Mouse (Mus musculus) CH12.LX (cell line): ENCODE measurements around the gene Ntmt1. TPM values are rescaled to one million over a fixed set of nuclear protein-coding genes. Genes with fewer than 3 reads are reported as not detected.

Source experiments
- DNase-seq: peaks from one replicate; pipeline ENCODE4 v3.0.0-alpha.2; 2013; ENCODE audit errors: extremely low read depth
- H3K27ac ChIP-seq: 2 replicates; pipeline ENCODE4 v1.5.1; 2012; ENCODE audit warnings: low read depth, mild to moderate bottlenecking, control low read depth, moderate library complexity; ENCODE audit not compliant: insufficient read depth
- H3K27me3 ChIP-seq: replicated peaks from 2 replicates; pipeline ENCODE3; 2012; ENCODE audit warnings: inconsistent platforms
- H3K36me3 ChIP-seq, 2 experiments: replicated peaks in 1 of 2; 2 replicates each; pipeline versions ENCODE3 to v1.6.1; 2012; ENCODE audit warnings: inconsistent platforms in 1 of 2, low read length in 1 of 2, mild to moderate bottlenecking in 1 of 2, mixed read lengths in 1 of 2, moderate library complexity in 1 of 2; ENCODE audit not compliant: control insufficient read depth in 1 of 2, insufficient read depth in 1 of 2
- H3K4me1 ChIP-seq, 2 experiments: 2 replicates each; pipeline ENCODE4 v1.6.1; 2012; ENCODE audit warnings: inconsistent platforms in 1 of 2, moderate library complexity in 1 of 2; ENCODE audit not compliant: insufficient read depth in 2 of 2, control insufficient read depth in 1 of 2
- H3K4me2 ChIP-seq: 2 replicates; pipeline ENCODE4 v1.6.1; 2012; ENCODE audit warnings: low read depth, mild to moderate bottlenecking, control low read depth; ENCODE audit not compliant: poor library complexity, insufficient read depth, severe bottlenecking
- H3K4me3 ChIP-seq, 3 experiments: fragments of 150-350 bp in 1 of 3; sonication (generic) in 1 of 3; replicated peaks in 1 of 3; 2 replicates each; pipeline versions ENCODE3 to v1.5.1; 2011 to 2012; ENCODE audit warnings: low read depth in 2 of 3, low read length in 2 of 3, mild to moderate bottlenecking in 2 of 3, moderate library complexity in 2 of 3, control low read depth in 1 of 3, improper control_type of control experiment in 1 of 3, inconsistent platforms in 1 of 3, mixed read lengths in 1 of 3; ENCODE audit not compliant: poor library complexity in 1 of 3
- H3K79me2 ChIP-seq: replicated peaks from 2 replicates; pipeline ENCODE4 v1.6.1; 2012; ENCODE audit warnings: mild to moderate bottlenecking, moderate library complexity; ENCODE audit not compliant: control insufficient read depth, poor library complexity, insufficient read depth, severe bottlenecking; ENCODE audit errors: extremely low read depth
- H3K9ac ChIP-seq: 2 replicates; pipeline ENCODE4 v1.6.1; 2012; ENCODE audit warnings: low read depth, mild to moderate bottlenecking, control low read depth, moderate library complexity; ENCODE audit not compliant: insufficient read depth
- H3K9me3 ChIP-seq: replicated peaks from 2 replicates; pipeline ENCODE3; 2012; ENCODE audit warnings: low read length, inconsistent platforms, mixed read lengths
- CHD1 ChIP-seq: IDR thresholded peaks from 2 replicates; pipeline ENCODE4 v1.6.1; 2012; ENCODE audit warnings: low read depth, low read length, improper control_type of control experiment, inconsistent platforms
- GABPA ChIP-seq: IDR thresholded peaks from 2 replicates; pipeline ENCODE4 v1.6.1; 2012; ENCODE audit warnings: low read depth, low read length, improper control_type of control experiment, inconsistent platforms; ENCODE audit not compliant: insufficient replicate concordance
- IRF4 ChIP-seq: IDR thresholded peaks from 2 replicates; pipeline ENCODE4 v1.6.1; 2014; ENCODE audit warnings: low read depth, mild to moderate bottlenecking, inconsistent platforms, low read length, improper control_type of control experiment
- JUN ChIP-seq: IDR thresholded peaks from 2 replicates; pipeline ENCODE4 v1.6.1; 2011; ENCODE audit warnings: low read depth, mild to moderate bottlenecking, low read length, improper control_type of control experiment, moderate library complexity; ENCODE audit not compliant: insufficient read depth
- JUND ChIP-seq: conservative IDR thresholded peaks from 2 replicates; pipeline ENCODE4 v1.6.1; 2011; ENCODE audit warnings: low read depth, low read length, improper control_type of control experiment
- KAT2A ChIP-seq: IDR thresholded peaks from 2 replicates; pipeline ENCODE4 v1.6.1; 2012; ENCODE audit warnings: low read length, improper control_type of control experiment, inconsistent platforms; ENCODE audit not compliant: insufficient replicate concordance
- MAFK ChIP-seq: IDR thresholded peaks from 2 replicates; pipeline ENCODE4 v1.6.1; 2011; ENCODE audit warnings: low read length, improper control_type of control experiment; ENCODE audit not compliant: insufficient replicate concordance
- MAX ChIP-seq: IDR thresholded peaks from 2 replicates; pipeline ENCODE4 v1.6.1; 2011; ENCODE audit warnings: low read length, improper control_type of control experiment
- MXI1 ChIP-seq: IDR thresholded peaks from 2 replicates; pipeline ENCODE4 v1.6.1; 2011; ENCODE audit warnings: mild to moderate bottlenecking, low read depth, low read length, improper control_type of control experiment
- MYC ChIP-seq: IDR thresholded peaks from 2 replicates; pipeline ENCODE4 v1.6.1; 2011; ENCODE audit warnings: low read depth, mild to moderate bottlenecking, improper control_type of control experiment, low read length
- NELFE ChIP-seq: IDR thresholded peaks from 2 replicates; pipeline ENCODE4 v1.6.1; 2011; ENCODE audit warnings: low read depth, low read length, improper control_type of control experiment
- POLR2AphosphoS2 ChIP-seq: IDR thresholded peaks from 2 replicates; pipeline ENCODE4 v1.6.1; 2011; ENCODE audit warnings: low read depth, low read length, improper control_type of control experiment
- RCOR1 ChIP-seq: conservative IDR thresholded peaks from 2 replicates; pipeline ENCODE4 v1.6.1; 2012; ENCODE audit warnings: low read depth, mild to moderate bottlenecking, inconsistent platforms, low read length, improper control_type of control experiment
- SMC3 ChIP-seq: IDR thresholded peaks from 2 replicates; pipeline ENCODE4 v1.6.1; 2011; ENCODE audit warnings: low read depth, low read length, improper control_type of control experiment
- TBP ChIP-seq: conservative IDR thresholded peaks from 2 replicates; pipeline ENCODE4 v1.6.1; 2011; ENCODE audit warnings: low read depth, low read length, improper control_type of control experiment
- TCF12 ChIP-seq: IDR thresholded peaks from 2 replicates; pipeline ENCODE4 v1.6.1; 2014; ENCODE audit warnings: low read depth, mild to moderate bottlenecking, inconsistent platforms, low read length, improper control_type of control experiment
- UBTF ChIP-seq: IDR thresholded peaks from 2 replicates; pipeline ENCODE4 v1.6.1; 2012; ENCODE audit warnings: low read depth, mild to moderate bottlenecking, inconsistent platforms, low read length, improper control_type of control experiment, moderate library complexity
- USF1 ChIP-seq: IDR thresholded peaks from 2 replicates; pipeline ENCODE4 v1.6.1; 2014; ENCODE audit warnings: low read depth, mild to moderate bottlenecking, inconsistent platforms, low read length, improper control_type of control experiment
- USF2 ChIP-seq: conservative IDR thresholded peaks from 2 replicates; pipeline ENCODE4 v1.6.1; 2011; ENCODE audit warnings: low read depth, low read length, improper control_type of control experiment
- ZC3H11A ChIP-seq: IDR thresholded peaks from 2 replicates; pipeline ENCODE4 v1.6.1; 2012; ENCODE audit warnings: low read depth, mild to moderate bottlenecking, inconsistent platforms, low read length, improper control_type of control experiment
- ZKSCAN1 ChIP-seq: IDR thresholded peaks from 2 replicates; pipeline ENCODE4 v1.6.1; 2012; ENCODE audit warnings: low read depth, inconsistent platforms, low read length, improper control_type of control experiment, borderline replicate concordance
- ZMIZ1 ChIP-seq: IDR thresholded peaks from 2 replicates; pipeline ENCODE4 v1.6.1; 2012; ENCODE audit warnings: low read depth, mild to moderate bottlenecking, inconsistent platforms, low read length, improper control_type of control experiment
- ZNF384 ChIP-seq: IDR thresholded peaks from 2 replicates; pipeline ENCODE4 v1.6.1; 2012; ENCODE audit warnings: low read depth, low read length, improper control_type of control experiment, inconsistent platforms
- dilution Hi-C: fragments of 300-500 bp; cut with MboI; formaldehyde crosslinking; loops from 2 replicates; pipeline ENCODE4 v1.14.3; 2020; ENCODE audit warnings: low sequenced_read_pairs; ENCODE audit not compliant: extremely low pct_unique_long_range_greater_than_20kb, extremely low pct_ligation_motif_present
- in situ Hi-C: fragments of 300-500 bp; cut with MboI; formaldehyde crosslinking; loops from 3 replicates; pipeline ENCODE4 v1.14.3; 2019; ENCODE audit warnings: low sequenced_read_pairs, low pct_ligation_motif_present, low pct_unique_long_range_greater_than_20kb, mixed read lengths
- polyA plus RNA-seq: library from polyadenylated mRNA; unstranded; fragments of >175 nt; gene quantifications from 2 replicates; pipeline ENCODE4 v1.2.1, GENCODE M21; 2012; ENCODE audit warnings: low read depth; ENCODE audit not compliant: insufficient read length
- total RNA-seq, 2 experiments: library from RNA; depleted of rRNA; stranded (reverse); fragments of 300-350 nt in 1 of 2; fragments of >200 nt in 1 of 2; gene quantifications; 2 replicates each; pipeline ENCODE4 v1.2.3; 2012 to 2014

The Ntmt1 gene
- total and polyA plus RNA-seq, 3 experiments, result 43.3 to 66.1 (median 50.4) TPM

GRCm38 (mm10) chr2:30801067-30801852 is 6.4 kb upstream of the Ntmt1 start:
- DNase-seq, result no peak

GRCm38 (mm10) chr2:30803604-30804003 is 4.0 kb upstream of the Ntmt1 start, which contains the start of gene 1700001O22Rik:
TSS of gene 1700001O22Rik (minus strand) at chr2:30803661.
- no peak for TF ChIP-seq USF2
- TF ChIP-seq TCF12, result no peak
- TF ChIP-seq KAT2A, result no peak
- no peak for TF ChIP-seq MXI1
- TF ChIP-seq TBP, result no peak
- TF ChIP-seq NELFE, result no peak
- no peak for TF ChIP-seq MAFK
- no peak within 1 kb of the TSS for H3K27ac ChIP-seq

More at GRCm38 (mm10) chr2:30801067-30801852, 6.4 kb upstream of the Ntmt1 start:
- no peak for TF ChIP-seq ZC3H11A
- TF ChIP-seq POLR2AphosphoS2, result no peak
- TF ChIP-seq KAT2A, result no peak
- TF ChIP-seq ZNF384, result no peak
- no peak for TF ChIP-seq TBP
- TF ChIP-seq SMC3, result no peak
- no peak for TF ChIP-seq MAX
- TF ChIP-seq RCOR1, result no peak
- no peak for TF ChIP-seq NELFE
- TF ChIP-seq JUN, result no peak
- no peak for TF ChIP-seq IRF4
- TF ChIP-seq ZKSCAN1, result no peak
- TF ChIP-seq JUND, result no peak
- TF ChIP-seq MYC, result no peak
- TF ChIP-seq CHD1, result no peak
- TF ChIP-seq UBTF, result no peak
- no peak for TF ChIP-seq ZMIZ1
- no peak for TF ChIP-seq GABPA
- no peak for TF ChIP-seq USF1
- TF ChIP-seq, all 38 proteins: peak for 0
- no peak overlapping the region for H3K9ac ChIP-seq
- H3K4me1 ChIP-seq, result peaks cover under 1 to 7% of the 10 kb centered on the region in 2 experiments; a peak in 3 of 4 replicates
- H3K27me3 ChIP-seq, result peaks cover 70% of the 10 kb centered on the region
- no peak overlapping the region for H3K4me2 ChIP-seq
- H3K27ac ChIP-seq, result no peak overlapping the region
- H3K36me3 ChIP-seq, result no peaks in the 10 kb centered on the region
- dilution Hi-C loops, result no loop called here
- no peaks in the 10 kb centered on the region for H3K79me2 ChIP-seq
- H3K9me3 ChIP-seq, result peaks cover 4% of the 10 kb centered on the region
- no peak overlapping the region for H3K4me3 ChIP-seq
- in situ Hi-C loops, result no loop called here

More at GRCm38 (mm10) chr2:30803604-30804003, 4.0 kb upstream of the Ntmt1 start, which contains the start of gene 1700001O22Rik:
- Histone ChIP-seq H3K27me3 (peaks cover 53% of the 10 kb centered on the region), H3K4me1 (peaks cover 0 to 5% of the 10 kb centered on the region in 2 experiments; a peak in 1 of 4 replicates), H3K36me3 (no peaks in the 10 kb centered on the region), H3K4me3 (no peak within 1 kb of the TSS), H3K9ac (no peak within 1 kb of the TSS), H3K79me2 (peaks cover 7% of the 10 kb centered on the region), H3K4me2 (no peak within 1 kb of the TSS), H3K9me3 (peaks cover 4% of the 10 kb centered on the region)
- DNase-seq, result no peak
- in situ Hi-C loops (no loop called here), dilution Hi-C loops (no loop called here)
